Mouse (Mus musculus) midbrain, postnatal 0 days (tissue): ENCODE data around the gene Fam198a. TPM values are rescaled to one million over a fixed set of nuclear protein-coding genes. Genes with fewer than 3 reads are reported as not detected.

ENCODE experiments used
- ATAC-seq: fragments of 200-750 bp; cut with Nextera tagmentation; 2 replicates; pipeline ENCODE4 v1.8.0; 2017; ENCODE audit warnings: moderate number of reproducible peaks, mild to moderate bottlenecking, moderate TSS enrichment, moderate library complexity; ENCODE audit not compliant: low FRiP score
- DNase-seq: peaks from one replicate; pipeline ENCODE4 v3.0.0-alpha.2; 2015; ENCODE audit warnings: low spot score
- H3K27ac ChIP-seq: fragments of 300-500 bp; sonication (generic); 2 replicates; pipeline ENCODE4 v1.5.1; 2014; ENCODE audit warnings: low read depth, mild to moderate bottlenecking, low read length, mixed read lengths
- H3K27me3 ChIP-seq: fragments of 300-500 bp; sonication (generic); 2 replicates; pipeline ENCODE4 v1.6.1; 2014; ENCODE audit warnings: low read length, control low read depth, mixed read lengths; ENCODE audit not compliant: insufficient read depth
- H3K36me3 ChIP-seq: fragments of 300-500 bp; sonication (generic); 2 replicates; pipeline ENCODE4 v1.6.1; 2014; ENCODE audit warnings: low read length, control low read depth, mixed read lengths; ENCODE audit not compliant: insufficient read depth
- H3K4me1 ChIP-seq: fragments of 300-500 bp; sonication (generic); 2 replicates; pipeline ENCODE4 v1.6.1; 2014; ENCODE audit warnings: mild to moderate bottlenecking, control low read depth, antibody characterized with exemption, low read length, mixed read lengths; ENCODE audit not compliant: insufficient read depth
- H3K4me2 ChIP-seq: fragments of 300-500 bp; sonication (generic); 2 replicates; pipeline ENCODE4 v1.6.1; 2014; ENCODE audit warnings: low read depth, mild to moderate bottlenecking, low read length, mixed read lengths; ENCODE audit not compliant: poor library complexity, severe bottlenecking
- H3K4me3 ChIP-seq: fragments of 300-500 bp; sonication (generic); 2 replicates; pipeline ENCODE4 v1.5.1; 2014; ENCODE audit warnings: low read depth, mild to moderate bottlenecking, low read length, moderate library complexity
- H3K9ac ChIP-seq: fragments of 300-500 bp; sonication (generic); replicated peaks from 2 replicates; pipeline ENCODE4 v1.6.1; 2014; ENCODE audit warnings: mild to moderate bottlenecking, low read length, moderate library complexity, mixed read lengths; ENCODE audit not compliant: poor library complexity, severe bottlenecking
- H3K9me3 ChIP-seq: fragments of 300-500 bp; sonication (generic); 2 replicates; pipeline ENCODE4 v1.6.1; 2016; ENCODE audit warnings: low read length, control low read depth
- CTCF ChIP-seq: IDR thresholded peaks from 2 replicates; pipeline ENCODE4 v1.5.1; 2016; ENCODE audit warnings: antibody characterized with exemption, mild to moderate bottlenecking
- WGBS: fragments of 180-500 bp; shearing (Covaris S2); extraction: QIAGEN DNeasy Blood & Tissue Kit; methylation state at CpG from one replicate; pipeline ENCODE4 v1.1.7; 2014; 5-methylcytosine and 5-hydroxymethylcytosine counted together
- polyA plus RNA-seq: library from polyadenylated mRNA; unstranded; fragments of >200 nt; fragmentation: Nextera tagmentation; extraction: Ambion mirVana; gene quantifications from 2 replicates; pipeline ENCODE4 v1.2.1, GENCODE M21; 2015
- total RNA-seq: library from RNA; depleted of rRNA; stranded (reverse); fragments of >200 nt; gene quantifications from 2 replicates; pipeline ENCODE4 v1.2.3, GENCODE M21; 2014; rRNA removed

The Fam198a gene
- total RNA-seq (2.5 and 4.8 TPM in 2 replicates), polyA plus RNA-seq (1.9 and 2.1 TPM in 2 replicates)

GRCm38 (mm10) chr9:121950418-121951113 is at the start of gene Fam198a:
Gene Fam198a (plus strand): TSS chr9:121950988.
- Histone ChIP-seq H3K4me1 (no peaks in the 10 kb centered on the region), H3K4me2 (peak within 1 kb of the TSS; percentile 36), H3K36me3 (no peaks in the 10 kb centered on the region), H3K27me3 (no peaks in the 10 kb centered on the region), H3K9me3 (no peaks in the 10 kb centered on the region), H3K9ac (0 out of 2 replicates have a peak within 1 kb of the TSS, but pooled peaks have one; percentile 29), H3K27ac (peak within 1 kb of the TSS; percentile 43; the same call in 1 of the 2 replicates), H3K4me3 (peak within 1 kb of the TSS; percentile 0; the same call in 1 of the 2 replicates)
- DNase-seq (peak; percentile 80), ATAC-seq (peak; percentile 85)
- WGBS, result 13% methylated on average over 13 of the region's 14 CpGs
- no peak for TF ChIP-seq CTCF

GRCm38 (mm10) chr9:121901710-121902700 is 48.8 kb upstream of the Fam198a start:
- WGBS, result 79% methylated on average over 5 of the region's 5 CpGs

DNA sequence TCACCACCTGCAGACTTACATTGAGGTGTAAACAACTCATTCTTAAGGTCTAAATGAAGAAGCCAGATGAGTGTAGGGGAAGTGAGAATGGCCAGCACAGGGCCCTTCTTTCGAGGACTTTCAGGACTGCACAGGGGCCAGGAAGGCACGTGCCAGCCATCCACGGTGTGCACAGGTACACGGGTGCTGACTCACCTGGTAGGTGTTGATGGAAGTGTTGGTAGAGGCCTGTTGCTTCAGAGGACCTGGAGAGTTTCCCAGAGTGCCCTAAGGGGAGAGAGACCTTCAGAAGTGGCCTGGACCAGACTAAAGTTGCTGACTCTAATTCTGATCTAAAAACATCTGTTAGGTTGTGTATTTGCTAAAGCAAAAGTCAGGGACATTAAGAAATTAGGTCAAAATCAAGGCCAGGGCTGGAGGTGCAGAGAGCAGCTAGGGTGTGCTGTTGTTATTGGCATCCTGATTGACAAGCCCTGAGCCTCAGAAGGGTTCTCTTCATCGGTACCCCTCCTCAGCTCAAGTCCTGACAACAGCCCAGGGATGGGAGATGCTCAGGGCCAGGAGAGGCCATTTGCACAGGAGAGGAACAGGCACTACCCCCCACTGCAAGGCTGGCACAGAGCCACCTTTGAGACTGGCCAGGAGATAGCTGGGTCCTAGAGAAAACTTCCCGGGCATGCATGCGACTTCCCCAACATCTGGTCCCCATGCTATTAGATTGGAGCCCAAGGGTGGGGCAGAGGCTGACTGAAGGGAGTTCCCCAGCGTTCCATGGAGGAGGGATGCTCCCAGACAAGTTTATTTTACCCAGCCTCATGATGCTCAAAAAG is 47.1 kb upstream of the Fam198a start:
- H3K9me3 ChIP-seq, result no peaks in the 10 kb centered on the region
- H3K9ac ChIP-seq, result no peak overlapping the region
- DNase-seq (no peak), ATAC-seq (no peak)
- H3K27ac ChIP-seq, result no peak overlapping the region
- H3K27me3 ChIP-seq, result no peaks in the 10 kb centered on the region
- no peak overlapping the region for H3K4me3 ChIP-seq
- WGBS, result 77% methylated on average over 8 of the region's 8 CpGs
- TF ChIP-seq CTCF, result no peak
- H3K4me2 ChIP-seq, result no peak overlapping the region
- no peaks in the 10 kb centered on the region for H3K36me3 ChIP-seq
- H3K4me1 ChIP-seq, result no peaks in the 10 kb centered on the region

More at GRCm38 (mm10) chr9:121901710-121902700, 48.8 kb upstream of the Fam198a start:
- no peaks in the 10 kb centered on the region for H3K27me3 ChIP-seq
- H3K36me3 ChIP-seq, result no peaks in the 10 kb centered on the region
- H3K4me1 ChIP-seq, result no peaks in the 10 kb centered on the region
- H3K9me3 ChIP-seq, result no peaks in the 10 kb centered on the region
- no peak overlapping the region for H3K9ac ChIP-seq
- H3K4me3 ChIP-seq, result no peak overlapping the region
- no peak for TF ChIP-seq CTCF
- H3K27ac ChIP-seq, result no peak overlapping the region
- no peak overlapping the region for H3K4me2 ChIP-seq
- ATAC-seq (no peak), DNase-seq (no peak)

GRCm38 (mm10) chr9:121904319-121904718 is 46.5 kb upstream of the Fam198a start:
- WGBS, result 84% methylated on average over 4 of the region's 4 CpGs
- ATAC-seq (no peak), DNase-seq (no peak)
- Histone ChIP-seq H3K9me3 (no peaks in the 10 kb centered on the region), H3K4me3 (no peak overlapping the region), H3K4me2 (no peak overlapping the region), H3K27ac (no peak overlapping the region), H3K9ac (no peak overlapping the region), H3K27me3 (no peaks in the 10 kb centered on the region), H3K36me3 (no peaks in the 10 kb centered on the region), H3K4me1 (no peaks in the 10 kb centered on the region)
- no peak for TF ChIP-seq CTCF

GRCm38 (mm10) chr9:121904946-121905345 is 45.8 kb upstream of the Fam198a start:
- ATAC-seq, result no peak

More at GRCm38 (mm10) chr9:121904946-121905345, 45.8 kb upstream of the Fam198a start:
- Histone ChIP-seq H3K4me3 (no peak overlapping the region), H3K4me1 (no peaks in the 10 kb centered on the region), H3K27ac (no peak overlapping the region), H3K4me2 (no peak overlapping the region), H3K9ac (no peak overlapping the region), H3K9me3 (no peaks in the 10 kb centered on the region), H3K27me3 (no peaks in the 10 kb centered on the region), H3K36me3 (no peaks in the 10 kb centered on the region)
- DNase-seq, result no peak
- TF ChIP-seq CTCF, result no peak
- 90% methylated on average over 7 of the region's 7 CpGs for WGBS
